Mouse (Mus musculus): ENCODE results near the gene Amn1. TPM values are rescaled to one million over a fixed set of nuclear protein-coding genes. Genes with fewer than 3 reads are reported as not detected.
A peak's percentile ranks its signal among the peaks of the same experiment; 100 is the strongest.
"Not testable (repeated sequence)": the region's sequence is repeated elsewhere in the genome, so short reads cannot be mapped to it uniquely, and the experiment has no call there.

The Amn1 gene
- total RNA-seq (2021), result 10 to 100 TPM; 39.8 to 41.7 TPM
- long read RNA-seq, transcript Amn1-202 (7 exons, 1,457 nt), result major isoform, 23 of 39 reads
- long read RNA-seq, partial matches to known transcripts, result 2 of 39 reads
- long read RNA-seq, other reads (novel, unspliced or antisense), result 13 of 39 reads

DNA sequence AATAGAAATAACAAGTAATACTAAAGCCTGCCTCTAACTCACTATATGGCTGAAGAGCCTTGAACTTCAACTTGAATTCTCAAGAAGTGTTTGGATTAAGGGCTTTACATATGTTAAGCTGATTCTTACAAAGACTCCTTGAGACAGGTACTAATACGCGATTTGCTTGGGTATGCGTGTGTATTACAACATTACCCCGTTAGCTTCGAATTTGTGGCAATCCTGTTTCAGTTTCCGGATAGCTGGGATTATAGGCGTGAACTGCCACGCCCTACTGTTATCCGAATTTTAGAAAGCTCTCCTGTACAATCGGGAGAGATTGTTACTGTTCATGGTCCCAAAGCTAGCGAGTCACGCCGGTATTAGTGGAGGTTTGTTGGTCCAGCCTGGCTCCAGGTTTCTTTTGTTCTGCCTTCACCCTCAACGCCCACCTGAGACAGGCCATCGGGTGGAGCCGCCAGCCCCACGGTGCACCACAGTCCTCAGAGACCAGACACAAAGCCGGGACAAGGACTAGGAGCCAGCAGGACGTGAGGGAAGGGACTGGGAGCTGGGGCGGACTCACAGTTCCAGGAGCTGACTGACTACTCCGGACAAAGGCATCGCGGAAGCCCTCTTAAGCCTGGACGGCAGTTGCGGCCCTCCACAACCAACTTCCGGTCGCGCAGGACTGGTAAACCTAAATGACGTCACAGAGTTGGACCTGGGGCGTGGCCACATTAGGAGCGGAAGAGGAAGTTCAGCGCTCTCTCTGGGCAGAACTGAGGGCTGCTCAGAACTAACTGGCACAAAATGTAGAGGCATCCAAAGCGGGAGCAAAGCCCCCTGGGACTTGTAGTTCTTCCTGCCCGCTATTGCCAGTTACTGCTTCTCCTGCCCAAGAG, at the start of gene Amn1:
Gene Amn1 (minus strand): TSS at position 672 of the 884 bp plus-strand sequence.
- DNase-seq (ENCODE audit: low spot score in 2 of 2), result peak; percentile 92 to 94

DNA sequence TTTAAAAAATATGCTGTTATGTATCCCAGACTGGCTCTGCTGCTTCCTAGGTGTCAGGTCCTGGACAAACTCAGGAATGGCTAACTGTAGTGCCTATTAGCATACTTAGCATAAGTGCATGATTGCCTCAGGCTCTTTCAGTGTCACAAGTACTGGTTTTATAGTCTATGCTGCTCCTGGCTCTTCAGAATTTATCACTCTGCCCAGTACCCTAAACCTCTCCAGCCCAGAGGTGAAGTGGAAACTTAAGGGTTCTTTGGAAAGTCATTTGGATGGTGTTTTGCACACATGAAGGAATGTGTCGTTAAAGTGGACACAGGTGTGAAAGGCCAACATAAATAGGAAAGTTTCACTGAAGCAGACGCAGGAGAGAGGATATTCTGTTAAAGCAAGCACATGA, 48.3 kb upstream of the Amn1 start:
- DNase-seq (ENCODE audit: low spot score in 2 of 2), result no peak

GRCm38 (mm10) chr6:149233918-149234317, 45.4 kb upstream of the Amn1 start:
- DNase-seq (ENCODE audit: low spot score in 2 of 2), result no peak

DNA sequence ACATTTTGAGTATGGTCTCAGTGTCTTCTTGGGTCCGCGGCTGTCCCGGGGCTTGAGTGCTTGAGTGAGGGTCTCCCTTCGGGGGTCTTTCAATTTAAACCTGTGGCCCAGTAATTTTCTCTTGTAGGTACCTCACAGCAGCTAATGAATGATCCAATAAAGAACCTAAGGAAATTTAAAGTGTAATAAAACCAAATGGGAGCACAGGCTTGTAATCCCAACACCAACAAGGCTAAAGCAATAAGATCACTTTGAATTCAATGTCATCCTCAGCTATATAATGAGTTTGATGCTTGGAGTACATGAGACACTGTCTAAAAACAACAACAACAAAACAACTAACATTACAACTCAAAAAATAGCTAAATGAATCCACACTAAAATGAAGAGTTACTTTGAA, 36.2 kb upstream of the Amn1 start:
- DNase-seq (ENCODE audit: low spot score in 2 of 2), result no peak

DNA sequence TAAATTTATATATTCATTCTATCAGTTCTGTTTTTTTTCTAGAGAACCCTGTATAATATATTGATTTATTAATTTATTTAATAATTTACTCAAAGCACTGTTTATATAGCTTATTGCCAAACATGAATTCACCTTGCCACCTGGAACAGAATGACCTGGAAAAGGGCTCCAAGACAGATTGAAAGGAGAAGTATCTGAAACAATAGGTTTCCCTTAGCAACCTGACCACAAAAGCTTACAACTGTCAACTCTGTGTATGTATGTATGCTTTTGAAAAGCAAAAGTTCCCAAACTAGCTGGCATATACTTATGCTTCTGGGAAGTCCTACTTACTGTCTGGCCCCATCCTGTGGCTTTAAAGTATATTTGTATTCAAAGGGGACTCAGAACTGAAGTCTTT, 32.8 kb upstream of the Amn1 start:
- DNase-seq (ENCODE audit: low spot score in 2 of 2), result no peak

DNA sequence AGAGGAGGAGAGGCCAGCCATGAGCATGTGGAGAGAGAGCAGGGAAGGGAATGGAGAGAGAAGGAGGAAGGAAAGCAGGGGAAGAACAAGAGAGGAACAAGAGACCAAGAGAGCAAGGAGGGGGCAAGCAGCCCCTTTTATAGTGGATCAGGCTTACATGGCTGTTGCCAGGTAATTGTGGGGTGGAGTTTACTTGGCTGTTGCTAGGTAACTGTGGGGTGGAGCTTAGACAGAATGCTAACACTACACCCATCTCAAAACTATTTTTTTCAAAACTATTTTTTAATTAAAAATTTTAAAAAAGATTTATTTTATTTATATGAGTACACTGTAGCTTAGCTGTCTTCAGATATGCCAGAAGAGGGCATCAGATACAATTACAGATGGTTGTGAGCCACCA, 10.1 kb upstream of the Amn1 start:
- no peak for DNase-seq (ENCODE audit: low spot score in 2 of 2)

DNA sequence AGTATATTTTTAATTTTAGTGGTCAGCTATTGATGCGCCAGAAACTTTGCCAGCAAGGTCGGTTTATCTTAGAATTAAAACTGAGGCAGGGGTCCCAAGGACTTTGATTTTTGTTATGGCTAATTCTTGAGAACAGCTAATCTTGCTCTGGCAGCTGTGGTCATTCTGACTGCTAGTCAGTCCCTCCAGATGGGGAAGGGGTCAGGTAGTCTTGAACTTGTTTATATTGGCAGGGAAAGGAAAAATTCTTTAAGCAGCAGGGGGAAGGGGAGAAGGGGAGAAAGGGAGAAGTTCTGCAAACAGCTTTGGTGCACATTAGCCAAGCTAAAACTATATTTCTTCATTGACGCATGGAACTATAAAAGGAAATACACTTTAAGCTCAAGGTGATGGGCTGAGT, 8.6 kb upstream of the Amn1 start:
- no peak for DNase-seq (ENCODE audit: low spot score in 2 of 2)

- DNase-seq (ENCODE audit: low spot score in 2 of 2), result no peak
Observed at GRCm38 (mm10) chr6:149193276-149193905, 4.9 kb upstream of the Amn1 start.

DNA sequence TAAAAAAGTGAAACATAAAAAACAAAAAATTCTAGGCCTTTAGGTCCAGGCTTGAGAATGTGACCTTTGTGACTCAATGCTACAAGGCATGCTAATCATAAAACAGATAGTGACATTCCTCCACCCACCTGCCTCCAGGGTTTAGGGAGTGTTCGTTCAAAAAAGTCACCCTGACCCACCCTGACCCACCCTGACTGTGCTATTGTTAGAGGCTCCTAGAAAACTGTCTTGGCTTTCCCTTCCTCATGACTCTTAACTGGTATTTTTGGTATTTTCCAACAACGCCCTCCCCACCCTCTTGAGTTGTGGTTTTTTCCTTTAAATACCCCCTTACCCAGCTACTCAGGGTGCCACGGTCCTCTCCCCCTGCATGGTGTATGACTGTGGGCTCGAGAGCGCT, 3.4 kb upstream of the Amn1 start:
- not testable (repeated sequence) for DNase-seq (ENCODE audit: low spot score in 2 of 2)

DNA sequence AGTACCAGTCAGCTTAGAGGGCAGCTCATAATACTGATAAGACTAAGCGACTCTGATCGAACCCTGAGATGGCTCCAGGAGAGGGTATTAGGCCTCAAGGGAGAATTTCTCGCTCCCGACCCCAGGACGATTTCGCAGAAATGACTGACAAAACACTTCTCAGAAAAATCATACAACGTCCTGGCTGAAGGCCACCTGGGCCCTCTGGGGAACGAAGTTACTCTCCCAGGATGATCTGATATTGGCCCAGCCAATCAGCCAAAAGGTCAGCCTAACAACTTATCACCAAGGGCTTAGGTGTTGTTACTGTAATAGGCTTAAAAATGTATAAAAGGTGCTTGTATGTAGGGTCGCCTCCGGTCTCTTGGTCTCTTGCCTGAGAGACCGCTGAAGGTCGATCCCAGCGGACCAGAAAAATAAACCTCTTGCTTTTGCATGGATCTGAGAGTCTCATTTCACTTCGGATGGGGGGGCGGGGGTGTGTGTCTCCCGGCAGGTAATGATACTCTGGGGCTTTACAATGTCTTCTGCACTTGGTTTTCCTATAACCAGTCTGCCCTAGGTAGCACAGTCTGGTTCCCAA, 919 bp upstream of the Amn1 start:
- DNase-seq (ENCODE audit: low spot score in 2 of 2), result peak in 1 of 2 experiments; percentile 13

- DNase-seq (ENCODE audit: low spot score in 2 of 2), result no peak
Observed at GRCm38 (mm10) chr6:149188925-149189257, 379 bp upstream of the Amn1 start.

DNA sequence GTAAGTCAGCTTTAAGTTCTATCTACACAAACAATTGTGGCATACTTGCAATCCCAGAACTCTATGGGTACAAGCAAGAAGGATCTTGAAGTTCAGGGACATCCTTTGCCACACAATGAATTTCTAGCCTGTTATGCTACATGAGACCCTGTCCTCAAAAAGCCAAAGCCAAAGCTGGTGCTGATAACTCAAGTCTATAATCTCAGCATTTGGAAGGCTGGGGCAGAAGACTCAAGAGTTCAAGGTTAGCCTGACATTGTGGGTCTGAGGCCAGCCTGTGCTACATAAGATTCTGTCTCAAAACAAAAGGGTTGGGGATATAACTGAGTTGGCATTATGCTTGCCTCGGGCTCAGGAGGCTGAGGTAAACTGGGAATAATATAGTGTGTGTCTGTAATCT, 1.1 kb downstream of the Amn1 start:
- no peak for DNase-seq (ENCODE audit: low spot score in 2 of 2)

DNA sequence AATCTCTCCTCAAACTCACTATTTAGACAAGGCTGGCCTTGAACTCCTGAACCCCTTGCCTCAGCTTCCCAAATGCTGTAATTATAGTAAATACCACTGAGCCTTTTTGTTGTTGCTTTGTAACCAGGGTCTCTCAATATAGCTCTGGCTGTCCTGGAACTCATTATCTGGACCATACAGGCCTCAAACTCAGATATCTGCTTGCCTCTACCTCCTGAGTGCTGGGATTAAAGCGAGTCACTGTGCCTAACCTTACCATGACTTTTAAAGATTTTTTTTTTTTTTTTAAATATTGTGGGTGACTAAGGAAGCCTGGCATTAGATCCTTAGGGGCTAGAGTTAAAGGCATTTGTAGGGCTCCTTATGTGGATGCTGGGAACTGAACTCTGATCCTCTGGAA, 4.5 kb downstream of the Amn1 start:
- DNase-seq (ENCODE audit: low spot score in 2 of 2), result no peak

- DNase-seq (ENCODE audit: low spot score in 2 of 2), result no peak
Observed at GRCm38 (mm10) chr6:149179064-149179463, 9.4 kb downstream of the Amn1 start.

DNA sequence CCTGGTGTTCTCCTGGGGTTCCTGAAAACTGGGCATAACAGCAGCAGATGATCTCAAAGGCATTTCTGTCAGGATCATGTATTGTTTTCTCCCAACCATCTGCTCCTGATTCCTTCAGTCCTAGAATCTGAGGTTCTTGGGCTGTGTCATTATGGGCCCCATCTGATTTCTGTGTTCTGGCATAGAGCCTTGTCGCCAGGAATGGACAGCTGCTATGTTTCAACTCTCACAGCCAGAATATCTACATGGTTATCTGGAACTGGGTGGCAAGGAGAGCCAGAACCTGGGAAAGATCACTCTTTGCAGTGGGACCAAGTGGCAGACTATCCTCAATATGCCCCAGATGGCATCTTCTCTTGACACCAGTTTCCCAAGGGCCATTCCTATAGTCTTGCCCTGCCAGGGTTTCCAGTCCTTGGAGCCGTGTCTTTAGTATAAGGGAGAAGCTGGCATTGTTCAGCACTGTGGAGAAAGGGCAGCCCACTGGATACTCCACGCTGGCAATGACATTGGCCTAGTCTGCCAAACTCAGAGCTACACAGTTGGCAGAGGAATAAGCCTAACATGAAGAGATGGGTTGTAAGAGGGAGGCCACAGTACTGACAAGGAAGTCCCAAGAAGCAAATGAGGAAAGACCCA, 13.5 kb downstream of the Amn1 start:
- no peak for DNase-seq (ENCODE audit: low spot score in 2 of 2)

- DNase-seq (ENCODE audit: low spot score in 2 of 2), result no peak
Observed at GRCm38 (mm10) chr6:149173831-149174625, 14.5 kb downstream of the Amn1 start.

- not testable (repeated sequence) for DNase-seq (ENCODE audit: low spot score in 2 of 2)
Observed at GRCm38 (mm10) chr6:149169965-149170364, 18.5 kb downstream of the Amn1 start.

- DNase-seq (ENCODE audit: low spot score in 2 of 2), result no peak
Observed at GRCm38 (mm10) chr6:149168436-149168835, 20.1 kb downstream of the Amn1 start.

DNA sequence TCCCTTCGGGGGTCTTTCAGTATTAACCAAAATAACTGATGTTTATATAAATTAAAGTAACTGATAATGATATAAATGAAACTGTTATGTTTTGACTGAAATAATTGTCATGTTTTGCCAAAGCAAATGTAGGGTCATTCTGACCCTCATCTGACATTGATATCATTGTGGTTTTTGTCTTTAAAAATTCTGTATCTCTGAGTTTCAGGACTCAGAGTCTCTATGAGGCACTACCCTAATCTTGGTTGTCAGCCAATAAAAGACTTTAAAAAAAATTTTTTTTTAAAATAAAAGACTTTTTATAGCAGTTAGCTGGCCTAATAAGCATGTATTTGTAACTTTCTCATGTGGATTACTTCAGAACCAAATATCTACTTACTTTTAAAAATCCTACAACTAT, 20.8 kb downstream of the Amn1 start:
- DNase-seq (ENCODE audit: low spot score in 2 of 2), result no peak

DNA sequence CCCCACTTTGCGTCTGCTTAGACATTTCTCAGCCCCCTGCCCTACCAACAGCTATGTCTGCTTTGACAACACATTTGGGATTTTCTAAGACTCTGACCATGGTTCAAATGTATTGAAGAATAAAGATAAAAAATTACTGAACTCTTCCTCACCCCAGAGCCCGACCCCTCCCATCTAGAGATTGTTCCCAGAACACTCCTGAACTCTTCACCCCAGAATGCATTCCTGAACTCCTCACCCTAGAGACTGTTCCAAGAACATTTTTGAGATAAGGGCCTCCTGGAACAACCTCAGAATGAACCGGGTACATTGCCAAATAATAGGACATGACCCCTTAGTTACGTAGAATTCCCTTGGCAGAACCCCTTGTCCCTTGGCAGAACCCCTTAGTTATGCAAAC, 21.5 kb downstream of the Amn1 start:
- DNase-seq (ENCODE audit: low spot score in 2 of 2), result not testable (repeated sequence)
